Mouse (Mus musculus) megakaryocyte, embryonic 14.5 days (primary cell): ENCODE measurements around the gene Trim2. TPM values are rescaled to one million over a fixed set of nuclear protein-coding genes. Genes with fewer than 3 reads are reported as not detected.

Experiments
- H3K27me3 ChIP-seq: replicated peaks from 2 replicates; pipeline ENCODE3; 2012; ENCODE audit warnings: inconsistent platforms
- H3K36me3 ChIP-seq: replicated peaks from 2 replicates; pipeline ENCODE3; 2012; ENCODE audit warnings: low read length, inconsistent platforms, mixed read lengths
- H3K4me1 ChIP-seq: 2 replicates; pipeline ENCODE4 v1.6.1; 2012; ENCODE audit warnings: inconsistent platforms
- H3K4me3 ChIP-seq: replicated peaks from 2 replicates; pipeline ENCODE3; 2012; ENCODE audit warnings: moderate library complexity, mild to moderate bottlenecking, inconsistent platforms
- H3K9me3 ChIP-seq: 2 replicates; pipeline ENCODE4 v1.6.1; 2012; ENCODE audit warnings: inconsistent platforms
- FLI1 ChIP-seq: IDR thresholded peaks from 2 replicates; pipeline ENCODE4 v1.6.1; 2012; ENCODE audit warnings: low read length, inconsistent platforms, mixed read lengths
- GATA1 ChIP-seq: IDR thresholded peaks from 3 replicates; pipeline ENCODE4 v1.6.1; 2012; ENCODE audit warnings: mixed read lengths, low read length, inconsistent platforms, borderline replicate concordance
- polyA plus RNA-seq: library from polyadenylated mRNA; stranded (reverse); fragments of >175 nt; gene quantifications from 2 replicates; pipeline ENCODE4 v1.2.3, GENCODE M21; 2012; ENCODE audit warnings: low replicate concordance; ENCODE audit not compliant: insufficient read depth

Trim2 gene
- polyA plus RNA-seq, 1 experiment: not detected

DNA sequence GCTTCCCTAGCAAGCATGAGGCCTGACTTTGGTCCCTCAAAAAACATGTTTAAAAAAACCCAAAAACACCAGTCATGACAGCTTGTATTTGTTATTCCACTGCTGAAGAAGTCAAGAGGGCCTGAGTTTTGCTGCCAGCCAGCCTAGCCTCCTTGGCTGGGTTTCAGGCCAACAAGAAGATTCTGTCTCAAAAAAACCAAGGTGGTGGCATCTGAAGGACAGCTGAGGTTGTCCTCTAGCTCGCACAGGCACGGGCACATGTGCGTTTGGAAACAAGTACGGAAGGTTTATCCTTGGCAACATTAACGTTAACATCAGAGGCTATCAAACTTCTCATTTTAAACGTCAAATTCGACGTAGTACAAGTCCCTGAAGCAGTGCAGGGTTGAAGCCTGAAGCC, 79.0 kb downstream of the Trim2 start:
- H3K36me3 ChIP-seq: no peaks in the 10 kb centered on the region
- H3K27me3 ChIP-seq: peaks cover 51% of the 10 kb centered on the region
- no peaks in the 10 kb centered on the region for H3K9me3 ChIP-seq
- TF ChIP-seq GATA1 (no peak), FLI1 (no peak)
- no peak overlapping the region for H3K4me3 ChIP-seq
- H3K4me1 ChIP-seq: peaks cover 11% of the 10 kb centered on the region

DNA sequence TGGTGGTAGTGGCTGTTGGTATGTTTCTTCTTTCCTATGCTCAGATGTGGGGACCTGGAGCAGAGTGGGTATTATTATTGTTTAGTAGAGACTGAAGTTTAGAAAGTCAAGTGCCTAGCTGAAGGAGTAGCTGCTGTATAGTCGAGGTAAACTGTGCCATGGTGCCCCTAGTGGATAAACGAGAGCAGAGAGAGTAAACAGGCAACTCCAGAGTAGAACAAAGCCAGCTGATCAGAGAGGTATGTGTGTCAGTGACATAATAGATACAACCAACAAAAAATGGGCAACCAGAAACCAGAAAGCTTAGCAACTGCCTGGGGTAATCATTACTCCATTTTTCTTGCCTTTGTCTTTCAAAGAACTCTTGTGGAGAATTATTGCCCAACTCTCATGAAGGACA, 81.7 kb downstream of the Trim2 start:
- peaks cover 20% of the 10 kb centered on the region for H3K4me1 ChIP-seq
- H3K27me3 ChIP-seq: peaks cover 62% of the 10 kb centered on the region
- TF ChIP-seq GATA1: no peak
- no peaks in the 10 kb centered on the region for H3K9me3 ChIP-seq
- no peak overlapping the region for H3K4me3 ChIP-seq
- no peaks in the 10 kb centered on the region for H3K36me3 ChIP-seq

- Histone ChIP-seq H3K27me3 (peaks cover 64% of the 10 kb centered on the region), H3K36me3 (no peaks in the 10 kb centered on the region), H3K4me3 (peak overlapping the region; percentile 55), H3K9me3 (no peaks in the 10 kb centered on the region), H3K4me1 (peaks cover 11% of the 10 kb centered on the region)
- TF ChIP-seq GATA1 (no peak), FLI1 (no peak)
Observed at GRCm38 (mm10) chr3:84220748-84221147, 85.9 kb downstream of the Trim2 start.

DNA sequence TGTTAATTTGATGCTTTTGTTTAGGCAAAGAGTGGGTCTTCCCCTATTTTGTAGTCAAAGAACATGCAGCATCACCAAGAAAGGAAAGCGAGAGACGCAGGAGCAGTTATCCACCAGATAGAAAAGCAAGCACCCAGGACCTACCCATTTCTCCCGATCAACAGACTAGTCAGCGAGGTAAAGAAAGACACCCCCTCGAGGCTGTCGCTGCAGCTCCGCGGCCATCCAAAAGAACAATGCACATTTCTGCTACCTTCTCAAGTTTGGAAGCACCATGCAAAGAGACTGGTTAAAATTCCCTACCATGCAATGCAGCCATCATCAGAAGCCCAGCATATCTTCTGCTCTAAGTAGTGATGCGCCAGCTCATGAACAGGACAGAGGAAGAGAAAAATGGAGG, 86.4 kb downstream of the Trim2 start:
- Histone ChIP-seq H3K4me3 (peak overlapping the region; percentile 40), H3K27me3 (peaks cover 64% of the 10 kb centered on the region), H3K36me3 (no peaks in the 10 kb centered on the region), H3K9me3 (no peaks in the 10 kb centered on the region), H3K4me1 (peaks cover 11% of the 10 kb centered on the region)
- no peak for TF ChIP-seq GATA1
- TF ChIP-seq FLI1: no peak

- peaks cover 69% of the 10 kb centered on the region for H3K27me3 ChIP-seq
- H3K9me3 ChIP-seq: no peaks in the 10 kb centered on the region
- no peak for TF ChIP-seq FLI1
- TF ChIP-seq GATA1: no peak
- H3K36me3 ChIP-seq: no peaks in the 10 kb centered on the region
- H3K4me3 ChIP-seq: no peak overlapping the region
- peaks cover 11% of the 10 kb centered on the region for H3K4me1 ChIP-seq
Observed at GRCm38 (mm10) chr3:84219720-84220273, 86.9 kb downstream of the Trim2 start.

DNA sequence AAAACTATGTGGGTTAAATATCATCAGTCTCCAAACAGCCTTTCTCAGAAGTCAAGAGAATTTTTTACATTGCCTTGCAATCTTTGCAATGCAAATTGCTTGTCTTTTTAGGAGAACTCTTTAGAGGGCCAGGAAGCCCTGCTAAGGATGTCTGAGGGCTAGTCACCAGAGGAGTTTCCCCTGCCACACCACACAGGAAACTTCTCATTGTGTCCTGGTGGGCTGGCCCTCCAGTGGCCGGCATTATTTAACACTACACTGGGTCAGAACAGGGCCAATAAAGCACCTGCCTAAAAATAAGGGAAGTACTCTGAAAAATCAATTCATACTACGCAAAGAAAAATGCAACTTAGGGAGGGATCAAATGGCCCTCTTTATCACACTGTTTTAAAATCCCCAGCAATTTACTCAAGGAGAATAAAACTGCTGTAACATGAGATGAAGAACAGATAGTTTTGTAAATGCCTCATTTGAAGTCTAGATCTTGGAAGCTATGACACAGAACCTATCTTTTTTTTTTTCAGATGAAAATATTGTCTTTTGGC, 87.4 kb downstream of the Trim2 start:
- Histone ChIP-seq H3K4me1 (peaks cover 11% of the 10 kb centered on the region), H3K4me3 (no peak overlapping the region), H3K27me3 (peaks cover 73% of the 10 kb centered on the region), H3K36me3 (no peaks in the 10 kb centered on the region), H3K9me3 (no peaks in the 10 kb centered on the region)
- TF ChIP-seq GATA1 (no peak), FLI1 (no peak)

GRCm38 (mm10) chr3:84218498-84218897, 88.2 kb downstream of the Trim2 start:
- TF ChIP-seq GATA1 (no peak), FLI1 (no peak)

DNA sequence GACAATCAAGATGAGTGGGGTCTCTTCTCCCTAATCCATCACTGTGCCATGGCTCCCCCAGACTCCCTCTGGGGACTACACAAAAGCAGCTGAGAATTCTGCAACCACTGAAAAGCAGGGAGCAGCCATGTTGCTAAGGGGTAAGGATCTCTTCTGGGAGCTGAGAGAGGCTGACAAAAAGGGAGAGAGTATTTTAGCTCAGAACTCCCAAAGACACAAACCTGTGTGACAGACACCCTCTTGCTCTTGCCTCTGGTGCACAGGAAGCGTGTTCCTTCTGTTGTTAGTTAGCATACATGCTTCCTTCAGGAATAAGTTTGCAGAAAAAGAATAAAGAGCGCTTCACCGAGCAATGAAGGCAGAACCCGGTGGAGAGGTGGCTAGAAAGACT, 88.7 kb downstream of the Trim2 start:
- TF ChIP-seq FLI1 (no peak), GATA1 (no peak)
- Histone ChIP-seq H3K4me3 (no peak overlapping the region), H3K4me1 (peaks cover 11% of the 10 kb centered on the region), H3K9me3 (no peaks in the 10 kb centered on the region), H3K36me3 (no peaks in the 10 kb centered on the region), H3K27me3 (peaks cover 65% of the 10 kb centered on the region)

More at GRCm38 (mm10) chr3:84218498-84218897, 88.2 kb downstream of the Trim2 start:
- Histone ChIP-seq H3K9me3 (no peaks in the 10 kb centered on the region), H3K4me1 (peaks cover 11% of the 10 kb centered on the region), H3K36me3 (no peaks in the 10 kb centered on the region), H3K27me3 (peaks cover 68% of the 10 kb centered on the region), H3K4me3 (no peak overlapping the region)

- H3K4me3 ChIP-seq: no peak overlapping the region
- peaks cover 11% of the 10 kb centered on the region for H3K4me1 ChIP-seq
- no peaks in the 10 kb centered on the region for H3K36me3 ChIP-seq
- TF ChIP-seq GATA1 (no peak), FLI1 (no peak)
- H3K9me3 ChIP-seq: no peaks in the 10 kb centered on the region
- H3K27me3 ChIP-seq: peaks cover 69% of the 10 kb centered on the region
Observed at GRCm38 (mm10) chr3:84217118-84217960, 89.3 kb downstream of the Trim2 start.

GRCm38 (mm10) chr3:84215743-84216360, 90.8 kb downstream of the Trim2 start:
- H3K9me3 ChIP-seq: no peaks in the 10 kb centered on the region
- TF ChIP-seq GATA1 (no peak), FLI1 (no peak)
- H3K4me3 ChIP-seq: no peak overlapping the region
- peaks cover 10% of the 10 kb centered on the region for H3K4me1 ChIP-seq
- no peaks in the 10 kb centered on the region for H3K36me3 ChIP-seq
- H3K27me3 ChIP-seq: peaks cover 58% of the 10 kb centered on the region
